Mouse (Mus musculus): ENCODE results near the gene Celf5. TPM values are rescaled to one million over a fixed set of nuclear protein-coding genes. Genes with fewer than 3 reads are reported as not detected.

Celf5 gene
- polyA plus RNA-seq, 1 experiment from 2014 or later, result 5.6 TPM

DNA sequence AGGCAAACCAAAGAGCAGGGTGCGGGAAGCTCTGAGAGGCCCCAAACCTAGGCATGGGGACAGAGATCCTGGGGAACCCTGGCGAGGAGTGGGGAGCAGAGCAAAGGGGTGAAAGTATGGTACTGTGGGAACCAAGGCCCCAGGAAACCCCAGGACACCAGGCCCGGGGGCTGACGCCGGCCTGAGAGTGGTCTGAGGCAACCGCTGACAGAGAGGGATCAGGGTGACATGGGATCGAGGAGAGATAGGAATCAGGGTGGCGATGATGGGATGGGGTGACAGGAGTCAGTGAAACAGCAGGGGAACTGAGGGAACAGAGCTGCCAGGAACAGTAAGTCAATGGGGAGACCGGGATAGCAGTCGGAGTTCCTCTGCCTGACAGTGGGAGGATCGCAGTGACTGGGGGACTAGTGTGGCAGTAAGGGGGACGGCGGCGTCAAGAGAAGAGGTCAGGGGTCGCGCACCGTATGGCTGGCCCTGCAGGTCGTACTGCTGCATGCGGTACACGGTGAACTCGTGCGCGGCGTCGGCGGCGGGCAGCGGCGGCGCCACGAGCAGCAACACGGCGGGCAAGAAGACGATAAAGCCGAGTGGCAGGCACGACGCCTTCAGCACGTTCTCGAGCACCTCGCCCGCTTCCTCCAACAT lies 13.2 kb upstream of the Celf5 start:
- 2% methylated on average over 41 of the region's 41 CpGs for WGBS
- peak overlapping the region; percentile 89 for H3K27ac ChIP-seq

GRCm38 (mm10) chr10:81495151-81495550 lies 12.6 kb upstream of the Celf5 start:
- Histone ChIP-seq H3K4me3 (peak overlapping the region; percentile 71), H3K27me3 (ENCODE audit: poor library complexity, severe bottlenecking) (no peaks in the 10 kb centered on the region), H3K4me1 (peaks cover 48% of the 10 kb centered on the region), H3K9me3 (no peaks in the 10 kb centered on the region), H3K27ac (peak overlapping the region; percentile 89), H3K36me3 (replicated peaks) (peaks cover 41% of the 10 kb centered on the region)
- no peak for DNase-seq (ENCODE audit: extremely low spot score, low spot score)
- 84% methylated on average over 6 of the region's 6 CpGs for WGBS

More for the DNA sequence above, 13.2 kb upstream of the Celf5 start:
- no peaks in the 10 kb centered on the region for H3K27me3 ChIP-seq (ENCODE audit: poor library complexity, severe bottlenecking)
- no peak for DNase-seq (ENCODE audit: extremely low spot score, low spot score)
- peaks cover 48% of the 10 kb centered on the region for H3K4me1 ChIP-seq
- no peaks in the 10 kb centered on the region for H3K9me3 ChIP-seq
- H3K36me3 ChIP-seq (replicated peaks), result peaks cover 35% of the 10 kb centered on the region
- H3K4me3 ChIP-seq, result peak overlapping the region; percentile 71

DNA sequence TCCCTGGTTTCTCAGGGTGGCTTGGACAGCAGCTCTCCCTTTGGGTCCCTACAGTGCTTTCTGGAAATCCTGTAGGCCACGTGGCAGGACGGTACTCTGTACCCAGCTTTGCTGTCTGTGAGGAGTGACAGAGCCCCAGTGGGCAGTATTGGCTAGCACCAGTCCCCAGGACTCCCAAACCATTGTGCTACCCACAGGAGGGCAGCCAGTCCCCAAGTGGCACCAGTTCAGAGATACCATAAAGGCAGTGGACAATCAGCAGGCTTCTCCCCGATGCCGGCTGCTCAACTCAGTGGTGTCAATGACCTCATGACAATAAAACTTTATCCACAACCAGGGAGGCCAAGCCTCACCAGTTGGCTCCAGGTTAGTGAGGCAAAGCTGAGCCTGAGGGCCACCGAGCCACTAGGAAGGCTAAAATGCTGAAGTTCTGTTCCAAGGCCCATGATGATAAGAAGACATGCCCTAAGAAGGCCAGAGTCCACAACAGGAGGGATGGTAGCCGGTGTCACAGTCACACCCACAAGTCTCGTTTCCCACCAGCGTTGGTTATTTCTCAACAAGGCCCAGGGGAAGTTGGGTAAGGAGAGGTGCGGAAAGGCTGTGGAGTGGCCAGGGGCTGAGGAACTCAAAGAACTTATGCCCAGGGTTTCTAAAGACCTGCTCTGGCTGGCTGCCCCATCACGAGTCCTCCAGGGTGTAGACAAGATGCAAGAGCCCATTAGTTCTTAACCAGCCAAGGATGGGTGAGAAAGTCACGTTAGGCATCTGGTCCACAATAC lies 11.9 kb upstream of the Celf5 start:
- Histone ChIP-seq H3K4me1 (peaks cover 47% of the 10 kb centered on the region), H3K27me3 (ENCODE audit: poor library complexity, severe bottlenecking) (no peaks in the 10 kb centered on the region), H3K36me3 (replicated peaks) (peaks cover 48% of the 10 kb centered on the region), H3K27ac (no peak overlapping the region), H3K4me3 (peak overlapping the region; percentile 71), H3K9me3 (no peaks in the 10 kb centered on the region)
- WGBS, result 88% methylated on average over 11 of the region's 11 CpGs
- DNase-seq (ENCODE audit: extremely low spot score, low spot score), result no peak

- Histone ChIP-seq H3K4me1 (peaks cover 41% of the 10 kb centered on the region), H3K4me3 (peak overlapping the region; percentile 18; the same call in 1 of the 2 replicates), H3K27me3 (ENCODE audit: poor library complexity, severe bottlenecking) (no peaks in the 10 kb centered on the region), H3K36me3 (replicated peaks) (peaks cover 55% of the 10 kb centered on the region), H3K9me3 (no peaks in the 10 kb centered on the region), H3K27ac (no peak overlapping the region)
- no peak for DNase-seq (ENCODE audit: extremely low spot score, low spot score)
- 87% methylated on average over 8 of the region's 8 CpGs for WGBS
These were observed 11.2 kb upstream of the Celf5 start for GRCm38 (mm10) chr10:81493601-81494220.

- Histone ChIP-seq H3K27ac (no peak overlapping the region), H3K9me3 (no peaks in the 10 kb centered on the region), H3K4me1 (peaks cover 36% of the 10 kb centered on the region), H3K36me3 (replicated peaks) (peaks cover 65% of the 10 kb centered on the region), H3K4me3 (peak overlapping the region; percentile 13; the same call in 1 of the 2 replicates), H3K27me3 (ENCODE audit: poor library complexity, severe bottlenecking) (no peaks in the 10 kb centered on the region)
- WGBS, result 86% methylated on average over 11 of the region's 11 CpGs
- no peak for DNase-seq (ENCODE audit: extremely low spot score, low spot score)
These were observed 10.2 kb upstream of the Celf5 start for GRCm38 (mm10) chr10:81492606-81493240.

GRCm38 (mm10) chr10:81491018-81491417 lies 8.5 kb upstream of the Celf5 start:
- Histone ChIP-seq H3K27ac (no peak overlapping the region), H3K9me3 (no peaks in the 10 kb centered on the region), H3K36me3 (replicated peaks) (peaks cover 82% of the 10 kb centered on the region), H3K4me1 (peaks cover 27% of the 10 kb centered on the region), H3K4me3 (no peak overlapping the region), H3K27me3 (ENCODE audit: poor library complexity, severe bottlenecking) (no peaks in the 10 kb centered on the region)
- 93% methylated on average over 9 of the region's 9 CpGs for WGBS
- no peak for DNase-seq (ENCODE audit: extremely low spot score, low spot score)

GRCm38 (mm10) chr10:81489941-81490340 lies 7.4 kb upstream of the Celf5 start:
- H3K9me3 ChIP-seq, result no peaks in the 10 kb centered on the region
- H3K4me1 ChIP-seq, result peaks cover 19% of the 10 kb centered on the region
- peaks cover 82% of the 10 kb centered on the region for H3K36me3 ChIP-seq (replicated peaks)
- H3K27ac ChIP-seq, result no peak overlapping the region
- no peaks in the 10 kb centered on the region for H3K27me3 ChIP-seq (ENCODE audit: poor library complexity, severe bottlenecking)
- no peak for DNase-seq (ENCODE audit: extremely low spot score, low spot score)
- WGBS, result 87% methylated on average over 14 of the region's 14 CpGs
- H3K4me3 ChIP-seq, result no peak overlapping the region; the same call in 1 of the 2 replicates

DNA sequence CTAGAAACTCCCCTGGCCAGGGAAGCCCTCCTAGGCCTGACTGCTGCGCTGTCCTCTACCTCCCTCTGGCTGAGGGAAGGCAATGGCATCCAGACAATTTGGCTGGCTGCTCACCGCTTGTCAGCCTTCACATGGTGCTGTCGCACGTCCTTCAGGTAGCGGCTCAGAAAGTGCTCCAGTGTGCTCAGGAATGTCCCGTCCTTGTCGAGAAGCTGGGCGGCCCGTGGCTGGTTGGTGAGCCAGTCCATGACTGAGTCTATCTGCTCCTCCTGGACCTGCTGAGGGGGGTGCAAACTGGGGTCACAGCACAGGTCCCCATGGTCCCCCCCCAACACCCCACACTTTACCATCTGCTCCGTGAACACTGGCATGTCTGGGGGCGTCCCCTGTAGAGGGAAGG lies 5.6 kb upstream of the Celf5 start:
- DNase-seq (ENCODE audit: extremely low spot score, low spot score), result no peak
- no peaks in the 10 kb centered on the region for H3K27me3 ChIP-seq (ENCODE audit: poor library complexity, severe bottlenecking)
- no peaks in the 10 kb centered on the region for H3K9me3 ChIP-seq
- H3K27ac ChIP-seq, result no peak overlapping the region
- H3K4me3 ChIP-seq, result no peak overlapping the region
- WGBS, result 81% methylated on average over 11 of the region's 11 CpGs
- H3K36me3 ChIP-seq (replicated peaks), result peaks cover 71% of the 10 kb centered on the region
- H3K4me1 ChIP-seq, result peaks cover 11% of the 10 kb centered on the region; the same call in 1 of the 2 replicates

DNA sequence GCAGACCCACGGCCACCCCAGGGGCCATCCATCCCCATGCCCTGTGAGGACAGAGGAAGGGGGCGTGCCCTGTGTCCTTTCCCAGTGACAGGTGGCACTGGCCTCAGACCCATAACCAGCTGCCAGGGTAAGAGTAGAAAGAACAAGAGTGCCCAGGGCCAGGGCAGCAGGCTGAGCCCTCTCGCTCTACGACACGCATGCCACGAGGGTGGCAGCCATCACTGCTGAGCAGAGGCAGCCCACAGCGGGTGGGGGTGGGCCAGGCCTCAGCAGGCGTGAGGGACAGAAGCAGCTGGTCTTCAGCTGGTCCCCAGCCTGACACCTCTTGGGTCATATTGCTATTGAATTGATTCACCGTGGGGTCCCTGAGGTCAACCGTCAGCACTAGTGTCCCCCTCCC lies 4.0 kb upstream of the Celf5 start:
- Histone ChIP-seq H3K36me3 (replicated peaks) (peaks cover 55% of the 10 kb centered on the region), H3K4me1 (peaks cover 25% of the 10 kb centered on the region), H3K27me3 (ENCODE audit: poor library complexity, severe bottlenecking) (peaks cover 15% of the 10 kb centered on the region), H3K27ac (no peak overlapping the region), H3K9me3 (no peaks in the 10 kb centered on the region), H3K4me3 (no peak overlapping the region)
- 92% methylated on average over 10 of the region's 10 CpGs for WGBS
- DNase-seq (ENCODE audit: extremely low spot score, low spot score), result no peak

DNA sequence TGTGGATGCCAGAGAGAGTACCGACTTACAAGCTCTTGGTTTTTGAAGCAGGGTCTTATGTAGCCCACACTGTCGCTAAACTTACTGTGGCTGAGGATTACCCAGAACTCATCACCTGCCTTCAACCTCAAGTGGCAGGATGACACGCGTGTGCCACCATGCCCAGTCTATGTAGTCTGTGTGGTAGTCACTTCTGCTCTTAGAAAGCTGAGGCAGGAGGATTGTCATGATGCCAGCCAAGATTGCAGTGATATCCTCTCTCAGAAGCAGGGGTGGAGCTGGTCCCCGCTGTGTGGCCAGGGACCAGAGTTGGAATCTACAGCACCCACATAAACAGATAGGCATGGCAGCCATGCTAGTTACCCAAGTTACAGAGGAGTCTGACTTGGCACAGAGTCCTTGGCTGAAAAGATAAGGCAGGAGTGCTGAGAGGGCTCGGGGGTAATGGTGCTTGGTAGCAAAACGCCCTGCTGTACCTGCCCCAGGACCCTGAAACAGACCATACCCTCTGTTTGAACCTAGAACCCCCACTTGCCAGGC lies 3.0 kb upstream of the Celf5 start:
- Histone ChIP-seq H3K36me3 (replicated peaks) (peaks cover 46% of the 10 kb centered on the region), H3K27ac (no peak overlapping the region), H3K27me3 (ENCODE audit: poor library complexity, severe bottlenecking) (peaks cover 24% of the 10 kb centered on the region), H3K9me3 (no peaks in the 10 kb centered on the region), H3K4me1 (peaks cover 28% of the 10 kb centered on the region), H3K4me3 (no peak overlapping the region)
- no peak for DNase-seq (ENCODE audit: extremely low spot score, low spot score)
- WGBS, result 71% methylated on average over 7 of the region's 7 CpGs

DNA sequence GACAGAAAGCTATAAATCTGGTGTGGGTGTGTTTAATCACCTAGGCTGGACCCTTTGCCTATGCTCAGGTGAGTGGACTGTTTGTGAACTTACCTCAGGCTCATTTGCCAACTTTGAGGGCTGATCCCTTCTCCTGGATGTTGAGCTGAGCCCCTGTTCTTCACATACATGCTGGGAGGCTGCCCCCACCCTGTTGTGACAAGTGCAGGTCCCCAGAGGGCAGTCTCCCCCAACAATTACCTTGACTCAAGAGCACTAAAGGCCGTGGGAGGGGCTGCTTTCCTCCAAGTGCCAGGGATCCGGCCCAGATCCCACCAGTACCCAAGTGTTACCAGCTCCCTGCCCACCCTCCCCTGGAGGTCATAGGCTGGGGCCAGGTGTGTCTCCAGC lies 2.5 kb upstream of the Celf5 start:
- Histone ChIP-seq H3K4me1 (peaks cover 32% of the 10 kb centered on the region), H3K36me3 (replicated peaks) (peaks cover 41% of the 10 kb centered on the region), H3K27ac (no peak overlapping the region), H3K4me3 (no peak overlapping the region), H3K27me3 (ENCODE audit: poor library complexity, severe bottlenecking) (peaks cover 29% of the 10 kb centered on the region), H3K9me3 (no peaks in the 10 kb centered on the region)
- WGBS, result 36% methylated on average over 2 of the region's 2 CpGs
- no peak for DNase-seq (ENCODE audit: extremely low spot score, low spot score)

GRCm38 (mm10) chr10:81484441-81485059 lies 2.0 kb upstream of the Celf5 start:
- 76% methylated on average over 6 of the region's 6 CpGs for WGBS
- no peak for DNase-seq (ENCODE audit: extremely low spot score, low spot score)
- 0 out of 2 replicates have a peak overlapping the region, but pooled peaks have one; percentile 32 for H3K27ac ChIP-seq

More at GRCm38 (mm10) chr10:81484441-81485059, 2.0 kb upstream of the Celf5 start:
- Histone ChIP-seq H3K4me1 (peaks cover 32% of the 10 kb centered on the region), H3K9me3 (no peaks in the 10 kb centered on the region), H3K27me3 (ENCODE audit: poor library complexity, severe bottlenecking) (peaks cover 32% of the 10 kb centered on the region), H3K36me3 (replicated peaks) (peaks cover 36% of the 10 kb centered on the region), H3K4me3 (no peak overlapping the region)

Data from forebrain, embryonic 10.5 days (tissue).